ENCODE assay signal across 9 mouse cellular contexts in the genomic region with DNA sequence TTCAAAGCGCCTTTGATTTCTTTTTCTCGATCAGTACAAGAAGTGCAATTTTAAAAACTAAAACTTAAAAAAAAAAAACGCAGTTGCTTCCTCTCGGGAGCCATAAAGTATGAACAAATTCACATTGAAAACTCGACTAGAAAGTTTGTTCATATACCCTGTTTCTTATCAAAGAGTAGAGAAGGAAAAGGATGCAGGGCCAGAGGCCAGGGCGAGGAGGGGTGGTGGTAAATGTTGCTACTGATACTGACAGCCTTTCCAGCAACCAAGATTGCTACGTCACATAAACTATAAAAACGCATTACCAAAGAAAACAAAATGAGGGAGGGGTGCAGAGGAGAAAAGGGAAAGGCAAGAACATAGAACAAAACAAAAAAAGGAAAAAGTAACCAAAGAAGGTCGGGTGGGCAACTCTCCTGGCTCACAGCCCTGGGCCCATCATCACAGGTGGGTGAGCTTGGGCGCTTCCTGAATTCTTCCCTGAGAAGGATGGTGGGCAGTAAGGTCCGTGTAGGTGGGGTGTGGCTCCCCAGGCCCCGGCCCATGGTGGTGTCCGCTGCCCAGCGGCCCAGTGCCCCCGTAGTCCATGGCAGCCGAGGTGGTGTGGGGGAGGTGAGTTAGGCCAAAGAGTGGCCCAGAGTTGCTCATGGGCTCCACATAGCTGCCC. TPM values are rescaled to one million over a fixed set of nuclear protein-coding genes. Genes with fewer than 3 reads are reported as not detected.
DNase-seq lines count a peak whose midpoint lies in the region; ATAC-seq and TF ChIP-seq lines count a peak whose summit lies in the region.
"Had no signal": no experiment of that assay in that cellular context is flagged by ENCODE, and none has a peak within 500 bp of the region (broad histone marks: within the 10 kb centered on the region; RNA-seq: fewer than 3 reads in every experiment).

No protein-coding gene starts in this region.

- H3K4me2 ChIP-seq in forebrain, embryonic 11.5 days (ENCODE audit: low read depth, low read length, severe bottlenecking) = no peak overlapping the region
- no peak overlapping the region for H3K4me2 ChIP-seq in forebrain, embryonic 16.5 days (ENCODE audit: low read length)
- H3K4me2 ChIP-seq in lung, embryonic 15.5 days = peak overlapping the region; percentile 90
- 0 out of 2 replicates have a peak overlapping the region, but pooled peaks have one; percentile 7 for H3K4me2 ChIP-seq in limb, embryonic 14.5 days (replicated peaks; ENCODE audit: low read depth, low read length, severe bottlenecking)

- no peak for TF ChIP-seq POLR2A in limb, embryonic 14.5 days (IDR thresholded peaks at IDR 0.05; ENCODE audit: borderline replicate concordance, extremely low read depth, insufficient read depth, insufficient read length)

- no peaks in the 10 kb centered on the region for H3K9me3 ChIP-seq in forebrain, embryonic 11.5 days (ENCODE audit: control insufficient read depth, low read length)
- no peaks in the 10 kb centered on the region for H3K9me3 ChIP-seq in forebrain, embryonic 16.5 days (ENCODE audit: control insufficient read depth, low read length)
- no peaks in the 10 kb centered on the region for H3K9me3 ChIP-seq in lung, embryonic 15.5 days
- H3K9me3 ChIP-seq in limb, embryonic 14.5 days (ENCODE audit: control insufficient read depth, low read length) = no peaks in the 10 kb centered on the region

- no peak overlapping the region for H3K9ac ChIP-seq in forebrain, embryonic 11.5 days (ENCODE audit: low read length)
- H3K9ac ChIP-seq in forebrain, embryonic 16.5 days (replicated peaks; ENCODE audit: low read depth, low read length) = no peak overlapping the region
- H3K9ac ChIP-seq in lung, embryonic 15.5 days = peak overlapping the region; percentile 44
- no peak overlapping the region for H3K9ac ChIP-seq in limb, embryonic 14.5 days (ENCODE audit: low read depth, low read length, severe bottlenecking)

- intact Hi-C loops in left cerebral cortex, postnatal 10 days (cut with DNase I) = loop anchor here (5.0 kb wide), 1 partner anchor 987 kb away; no protein-coding TSS in a partner anchor

- H3K4me3 ChIP-seq in forebrain, embryonic 11.5 days (ENCODE audit: low read depth, low read length) = no peak overlapping the region
- no peak overlapping the region for H3K4me3 ChIP-seq in forebrain, embryonic 16.5 days (replicated peaks; ENCODE audit: low read length)
- peak overlapping the region; percentile 29 for H3K4me3 ChIP-seq in lung, embryonic 15.5 days
- no peak overlapping the region for H3K4me3 ChIP-seq in limb, embryonic 14.5 days (replicated peaks; ENCODE audit: low read length)

- H3K4me1 ChIP-seq in forebrain, embryonic 11.5 days (replicated peaks; ENCODE audit: control insufficient read depth, insufficient read depth, low read length) = 0 out of 2 replicates have a peak, but pooled peaks cover 3% of the 10 kb centered on the region
- 0 out of 2 replicates have a peak, but pooled peaks cover 3% of the 10 kb centered on the region for H3K4me1 ChIP-seq in forebrain, embryonic 16.5 days (replicated peaks; ENCODE audit: control insufficient read depth, insufficient read depth, low read length)
- H3K4me1 ChIP-seq in lung, embryonic 15.5 days = peaks cover 42% of the 10 kb centered on the region
- H3K4me1 ChIP-seq in limb, embryonic 14.5 days (ENCODE audit: control insufficient read depth, insufficient read depth, low read length) = peaks cover 21% of the 10 kb centered on the region

- H3K27ac ChIP-seq in forebrain, embryonic 11.5 days (ENCODE audit: low read depth, low read length) = no peak overlapping the region
- H3K27ac ChIP-seq in forebrain, embryonic 16.5 days (ENCODE audit: low read length) = no peak overlapping the region
- peak overlapping the region; percentile 95 for H3K27ac ChIP-seq in lung, embryonic 15.5 days
- no peak overlapping the region for H3K27ac ChIP-seq in limb, embryonic 14.5 days (replicated peaks; ENCODE audit: low read depth, low read length)

- peak; percentile 55 for DNase-seq in forebrain, embryonic 11.5 days (ENCODE audit: low spot score)
- DNase-seq in lung, postnatal 14 days = no peak
- DNase-seq in limb, embryonic 14.5 days (ENCODE audit: low spot score) = no peak
- peak; percentile 20 for DNase-seq in yolk sac, embryonic 10.5 days (ENCODE audit: low spot score)
- no peak for DNase-seq in spleen, postnatal 14 days (ENCODE audit: low spot score in 2 of 2)
- no peak for DNase-seq in left cerebral cortex, postnatal 10 days (ENCODE audit: extremely low spot score in 1 of 2, low spot score in 2 of 2)
- DNase-seq: layer of hippocampus, postnatal 36 days had no signal

- WGBS in forebrain, embryonic 11.5 days = 2% methylated on average over 16 of the region's 16 CpGs
- WGBS in forebrain, embryonic 16.5 days = 3% methylated on average over 16 of the region's 16 CpGs
- 11% methylated on average over 16 of the region's 16 CpGs for WGBS in lung, embryonic 15.5 days
- 57% methylated on average over 16 of the region's 16 CpGs for WGBS in limb, embryonic 14.5 days

- H3K36me3 ChIP-seq in forebrain, embryonic 11.5 days (ENCODE audit: control insufficient read depth, insufficient read depth, low read length) = no peaks in the 10 kb centered on the region
- H3K36me3 ChIP-seq in forebrain, embryonic 16.5 days (ENCODE audit: control insufficient read depth, insufficient read depth) = no peaks in the 10 kb centered on the region
- no peaks in the 10 kb centered on the region for H3K36me3 ChIP-seq in lung, embryonic 15.5 days
- peaks cover 20% of the 10 kb centered on the region for H3K36me3 ChIP-seq in limb, embryonic 14.5 days (ENCODE audit: control insufficient read depth, insufficient read depth, low read length)

- ATAC-seq in forebrain, embryonic 11.5 days (replicated peaks; ENCODE audit: low FRiP score) = no peak
- no peak for ATAC-seq in forebrain, embryonic 16.5 days
- ATAC-seq in lung, embryonic 15.5 days (ENCODE audit: borderline replicate concordance, extremely low read depth, low FRiP score, low TSS enrichment) = no peak
- no peak for ATAC-seq in limb, embryonic 14.5 days (ENCODE audit: low FRiP score, low read depth)

- H3K27me3 ChIP-seq in forebrain, embryonic 11.5 days (ENCODE audit: control insufficient read depth, insufficient read depth, low read length) = peaks cover 96% of the 10 kb centered on the region
- peaks cover 87% of the 10 kb centered on the region for H3K27me3 ChIP-seq in forebrain, embryonic 16.5 days (replicated peaks; ENCODE audit: control insufficient read depth, insufficient read depth, low read length)
- peaks cover 73% of the 10 kb centered on the region for H3K27me3 ChIP-seq in lung, embryonic 15.5 days
- H3K27me3 ChIP-seq in limb, embryonic 14.5 days (ENCODE audit: control insufficient read depth, insufficient read depth, low read length) = peaks cover 75% of the 10 kb centered on the region

RNA-seq across cellular contexts. Expression of a gene that starts 5.0 kb away (rescaled TPM):
- polyA plus RNA-seq in forebrain, embryonic 11.5 days (2014; fragmentation: Nextera tagmentation; extraction: Ambion mirVana) = not detected in 2 replicates
- not detected in 2 replicates for polyA plus RNA-seq in forebrain, embryonic 16.5 days (2015; fragmentation: Nextera tagmentation; extraction: Ambion mirVana)
- polyA plus RNA-seq in lung, embryonic 15.5 days (2015; fragmentation: Nextera tagmentation; extraction: Ambion mirVana) = 11.4 and 13.0 TPM in 2 replicates
- 3.1 and 3.6 TPM in 2 replicates for polyA plus RNA-seq in limb, embryonic 14.5 days (2012; rRNA removed)
- 0.80 and 1.0 TPM in 2 replicates for polyA plus RNA-seq in limb, embryonic 14.5 days (2014; fragmentation: Nextera tagmentation; extraction: Ambion mirVana)
- not detected for total RNA-seq in left cerebral cortex, postnatal 10 days (2021)
- total RNA-seq: layer of hippocampus, postnatal 36 days had no signal

RNA-seq across cellular contexts. Expression of a gene that starts 7.7 kb away (rescaled TPM):
- polyA plus RNA-seq in forebrain, embryonic 11.5 days (2014; fragmentation: Nextera tagmentation; extraction: Ambion mirVana) = not detected in 2 replicates
- not detected in 2 replicates for polyA plus RNA-seq in forebrain, embryonic 16.5 days (2015; fragmentation: Nextera tagmentation; extraction: Ambion mirVana)
- polyA plus RNA-seq in lung, embryonic 15.5 days (2015; fragmentation: Nextera tagmentation; extraction: Ambion mirVana) = 2.1 and 2.3 TPM in 2 replicates
- 0.27 and 0.44 TPM in 2 replicates for polyA plus RNA-seq in limb, embryonic 14.5 days (2012; rRNA removed)
- polyA plus RNA-seq in limb, embryonic 14.5 days (2014; fragmentation: Nextera tagmentation; extraction: Ambion mirVana) = 0.29 and 0.70 TPM in 2 replicates
- total RNA-seq in left cerebral cortex, postnatal 10 days (2021) = not detected
- total RNA-seq: layer of hippocampus, postnatal 36 days had no signal

RNA-seq across cellular contexts. Expression of a gene that starts 11.5 kb away (rescaled TPM):
- polyA plus RNA-seq in forebrain, embryonic 11.5 days (2014; fragmentation: Nextera tagmentation; extraction: Ambion mirVana) = 0.43 TPM in 1 of 2 replicates, not detected in the other
- polyA plus RNA-seq in forebrain, embryonic 16.5 days (2015; fragmentation: Nextera tagmentation; extraction: Ambion mirVana) = not detected in 2 replicates
- 1.3 and 1.4 TPM in 2 replicates for polyA plus RNA-seq in lung, embryonic 15.5 days (2015; fragmentation: Nextera tagmentation; extraction: Ambion mirVana)
- polyA plus RNA-seq in limb, embryonic 14.5 days (2012; rRNA removed) = 1.4 and 1.6 TPM in 2 replicates
- 1.4 and 1.7 TPM in 2 replicates for polyA plus RNA-seq in limb, embryonic 14.5 days (2014; fragmentation: Nextera tagmentation; extraction: Ambion mirVana)
- not detected for total RNA-seq in left cerebral cortex, postnatal 10 days (2021)
- total RNA-seq: layer of hippocampus, postnatal 36 days had no signal

RNA-seq across cellular contexts. Expression of a gene that starts 21.9 kb away (rescaled TPM):
- not detected in 2 replicates for polyA plus RNA-seq in forebrain, embryonic 11.5 days (2014; fragmentation: Nextera tagmentation; extraction: Ambion mirVana)
- not detected in 2 replicates for polyA plus RNA-seq in forebrain, embryonic 16.5 days (2015; fragmentation: Nextera tagmentation; extraction: Ambion mirVana)
- 4.1 and 4.2 TPM in 2 replicates for polyA plus RNA-seq in lung, embryonic 15.5 days (2015; fragmentation: Nextera tagmentation; extraction: Ambion mirVana)
- 2.2 and 2.8 TPM in 2 replicates for polyA plus RNA-seq in limb, embryonic 14.5 days (2012; rRNA removed)
- 0.57 and 1.0 TPM in 2 replicates for polyA plus RNA-seq in limb, embryonic 14.5 days (2014; fragmentation: Nextera tagmentation; extraction: Ambion mirVana)
- not detected for total RNA-seq in left cerebral cortex, postnatal 10 days (2021)
- total RNA-seq: layer of hippocampus, postnatal 36 days had no signal

RNA-seq across cellular contexts. Expression of a gene that starts 34.8 kb away (rescaled TPM):
- not detected in 2 replicates for polyA plus RNA-seq in forebrain, embryonic 11.5 days (2014; fragmentation: Nextera tagmentation; extraction: Ambion mirVana)
- not detected in 2 replicates for polyA plus RNA-seq in forebrain, embryonic 16.5 days (2015; fragmentation: Nextera tagmentation; extraction: Ambion mirVana)
- polyA plus RNA-seq in lung, embryonic 15.5 days (2015; fragmentation: Nextera tagmentation; extraction: Ambion mirVana) = 48.2 and 48.7 TPM in 2 replicates
- 11.0 and 12.3 TPM in 2 replicates for polyA plus RNA-seq in limb, embryonic 14.5 days (2012; rRNA removed)
- polyA plus RNA-seq in limb, embryonic 14.5 days (2014; fragmentation: Nextera tagmentation; extraction: Ambion mirVana) = 3.4 and 3.8 TPM in 2 replicates
- total RNA-seq in left cerebral cortex, postnatal 10 days (2021) = not detected
- total RNA-seq: layer of hippocampus, postnatal 36 days had no signal

Comparison
In these comparisons a context has a peak if more than half of its experiments do, and no peak if none do; other contexts are left out.
1. DNase-seq: peak in forebrain, embryonic 11.5 days (single experiment) and yolk sac, embryonic 10.5 days (single experiment); none in lung, postnatal 14 days (single experiment), limb, embryonic 14.5 days (single experiment), spleen, postnatal 14 days (0 of 2) and left cerebral cortex, postnatal 10 days (0 of 2).
2. H3K4me2 ChIP-seq: peak in lung, embryonic 15.5 days (single experiment) and limb, embryonic 14.5 days (single experiment); none in forebrain, embryonic 11.5 days (single experiment) and forebrain, embryonic 16.5 days (single experiment).